Mouse (Mus musculus): Measurements from ENCODE around the gene Wdr12. TPM values are rescaled to one million over a fixed set of nuclear protein-coding genes. Genes with fewer than 3 reads are reported as not detected.

Gene Wdr12
- polyA plus RNA-seq (2015; fragmentation: Nextera tagmentation; extraction: Ambion mirVana), result 31.0 and 35.3 TPM in 2 replicates

DNA sequence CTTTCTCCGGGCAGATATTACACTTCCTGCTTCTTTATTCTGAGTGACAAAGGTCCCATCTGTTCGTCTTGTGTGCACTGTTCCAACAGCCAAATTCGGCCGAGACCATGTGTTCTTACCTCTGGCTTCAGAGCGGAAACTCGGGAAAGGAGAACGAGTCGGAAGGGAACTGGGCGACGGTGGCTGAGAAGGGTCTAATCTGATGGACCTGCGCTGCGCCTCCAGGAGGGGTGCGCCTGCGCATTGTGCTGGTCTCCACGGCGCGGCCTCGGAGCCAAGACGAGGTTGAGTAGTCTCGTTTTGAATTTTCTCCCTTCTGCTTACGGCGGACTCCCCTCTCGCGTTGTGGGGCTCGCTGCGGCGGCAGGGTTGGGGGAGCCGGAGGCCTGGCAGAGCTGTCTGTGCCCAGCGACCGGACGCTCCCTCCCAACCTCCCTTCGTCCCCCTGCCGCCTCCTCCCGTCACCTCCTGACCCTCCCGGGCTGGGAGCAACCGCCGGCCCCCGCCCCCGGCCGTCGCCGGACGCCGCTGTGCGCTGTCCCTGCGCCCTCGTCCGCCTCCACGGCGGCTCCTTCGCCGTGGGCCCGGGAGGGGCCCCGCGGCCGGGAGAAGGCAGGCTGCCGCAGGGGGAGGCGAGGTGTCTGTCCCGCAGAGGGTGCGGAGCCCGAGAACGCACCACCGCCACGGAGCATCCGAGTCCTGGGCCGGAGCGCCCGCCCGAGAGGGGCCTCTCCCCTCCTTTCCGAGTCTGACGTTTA is at the start of gene Wdr12, which contains the start of gene Carf:
Gene Wdr12 (minus strand): TSS at position 622 of the 758 bp plus-strand sequence.
Gene Carf (plus strand): TSS at position 224 of the 758 bp plus-strand sequence.
- no peaks in the 10 kb centered on the region for H3K27me3 ChIP-seq (ENCODE audit: control insufficient read depth, insufficient read depth, low read length)
- H3K9me3 ChIP-seq (replicated peaks; ENCODE audit: control insufficient read depth, low read length), result no peaks in the 10 kb centered on the region
- under 1% methylated on average over 71 of the region's 71 CpGs for WGBS
- peaks cover 11% of the 10 kb centered on the region; the same call in 1 of the 2 replicates for H3K4me1 ChIP-seq (ENCODE audit: control insufficient read depth, insufficient read depth, low read length)
- peaks cover 8% of the 10 kb centered on the region for H3K36me3 ChIP-seq (ENCODE audit: control insufficient read depth, insufficient read depth)
- peak within 1 kb of the TSS; percentile 82 for H3K4me2 ChIP-seq (ENCODE audit: low read depth, low read length)
- peak within 1 kb of the TSS; percentile 92 for H3K9ac ChIP-seq (ENCODE audit: low read length)
- peak; percentile 94 for ATAC-seq (replicated peaks; ENCODE audit: extremely low read depth, insufficient read depth, low FRiP score)
- H3K4me3 ChIP-seq (ENCODE audit: low read length), result peak within 1 kb of the TSS; percentile 83
- H3K27ac ChIP-seq (ENCODE audit: low read length), result peak within 1 kb of the TSS; percentile 98

DNA sequence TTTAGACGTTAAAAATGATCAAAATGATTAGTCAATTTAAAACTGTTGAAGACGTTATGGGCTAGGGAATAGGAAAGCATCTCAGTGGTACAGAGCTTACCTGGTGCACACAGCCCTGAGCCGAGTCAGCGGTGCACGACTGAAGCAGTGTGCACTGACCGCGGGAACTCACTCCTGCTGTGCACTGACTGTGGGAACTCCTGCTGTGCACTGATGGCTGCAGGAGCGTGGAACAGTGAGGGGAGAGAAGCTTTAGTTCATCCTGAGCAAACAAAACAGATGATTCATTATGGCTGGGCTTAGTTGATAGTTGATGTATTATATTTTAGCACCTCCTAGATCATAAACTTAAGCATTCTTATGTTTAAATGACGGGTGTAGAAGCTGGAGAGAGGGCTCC is 38.9 kb upstream of the Wdr12 start:
- Histone ChIP-seq H3K9ac (ENCODE audit: low read length) (no peak overlapping the region), H3K9me3 (replicated peaks; ENCODE audit: control insufficient read depth, low read length) (no peaks in the 10 kb centered on the region), H3K4me2 (ENCODE audit: low read depth, low read length) (no peak overlapping the region), H3K4me1 (ENCODE audit: control insufficient read depth, insufficient read depth, low read length) (no peaks in the 10 kb centered on the region), H3K27ac (ENCODE audit: low read length) (no peak overlapping the region), H3K4me3 (ENCODE audit: low read length) (no peak overlapping the region), H3K36me3 (ENCODE audit: control insufficient read depth, insufficient read depth) (peaks cover 6% of the 10 kb centered on the region; the same call in 1 of the 2 replicates), H3K27me3 (ENCODE audit: control insufficient read depth, insufficient read depth, low read length) (no peaks in the 10 kb centered on the region)
- 62% methylated on average over 9 of the region's 9 CpGs for WGBS
- ATAC-seq (replicated peaks; ENCODE audit: extremely low read depth, insufficient read depth, low FRiP score), result no peak

DNA sequence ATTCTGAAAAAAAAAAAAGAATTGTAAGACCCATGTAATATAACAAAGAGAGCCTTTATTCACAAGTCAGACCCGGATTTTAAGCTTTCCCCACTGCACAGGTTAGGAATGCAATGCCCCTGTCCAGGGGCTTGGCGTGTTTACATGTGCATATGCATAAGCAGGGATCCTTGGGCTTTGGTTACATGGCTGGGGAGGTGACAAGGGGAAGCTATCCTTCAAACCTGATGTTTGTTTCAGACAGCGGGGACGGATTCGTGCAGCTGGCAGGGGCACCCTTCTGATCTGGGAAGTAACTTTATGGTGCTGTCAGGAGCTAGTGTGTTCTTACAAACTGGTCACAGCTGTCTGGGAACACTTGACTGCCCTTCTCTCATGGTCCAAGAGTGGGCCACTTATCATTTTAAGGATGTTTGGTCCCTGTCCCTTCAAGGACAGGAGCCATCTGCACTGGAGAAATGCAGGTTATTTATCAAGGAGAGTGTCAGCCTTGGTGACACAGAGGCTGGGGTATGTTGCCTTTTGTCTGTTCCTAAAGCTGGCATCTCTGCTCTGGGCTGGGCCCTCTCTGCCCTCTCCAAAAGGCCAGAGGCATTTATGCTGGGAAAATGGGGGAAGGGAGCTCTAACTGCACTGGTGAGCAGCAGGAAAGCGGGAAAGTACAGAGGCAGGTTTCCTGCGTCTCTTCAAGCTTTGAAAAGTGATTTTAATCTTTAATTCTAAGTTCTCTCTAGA is 19.4 kb upstream of the Wdr12 start:
- WGBS, result 73% methylated on average over 7 of the region's 7 CpGs
- H3K9ac ChIP-seq (ENCODE audit: low read length), result no peak overlapping the region
- no peaks in the 10 kb centered on the region for H3K36me3 ChIP-seq (ENCODE audit: control insufficient read depth, insufficient read depth)
- no peak overlapping the region for H3K4me2 ChIP-seq (ENCODE audit: low read depth, low read length)
- H3K4me1 ChIP-seq (ENCODE audit: control insufficient read depth, insufficient read depth, low read length), result no peaks in the 10 kb centered on the region
- no peak overlapping the region for H3K4me3 ChIP-seq (ENCODE audit: low read length)
- no peak for ATAC-seq (replicated peaks; ENCODE audit: extremely low read depth, insufficient read depth, low FRiP score)
- H3K27ac ChIP-seq (ENCODE audit: low read length), result no peak overlapping the region
- no peaks in the 10 kb centered on the region for H3K27me3 ChIP-seq (ENCODE audit: control insufficient read depth, insufficient read depth, low read length)
- no peaks in the 10 kb centered on the region for H3K9me3 ChIP-seq (replicated peaks; ENCODE audit: control insufficient read depth, low read length)

DNA sequence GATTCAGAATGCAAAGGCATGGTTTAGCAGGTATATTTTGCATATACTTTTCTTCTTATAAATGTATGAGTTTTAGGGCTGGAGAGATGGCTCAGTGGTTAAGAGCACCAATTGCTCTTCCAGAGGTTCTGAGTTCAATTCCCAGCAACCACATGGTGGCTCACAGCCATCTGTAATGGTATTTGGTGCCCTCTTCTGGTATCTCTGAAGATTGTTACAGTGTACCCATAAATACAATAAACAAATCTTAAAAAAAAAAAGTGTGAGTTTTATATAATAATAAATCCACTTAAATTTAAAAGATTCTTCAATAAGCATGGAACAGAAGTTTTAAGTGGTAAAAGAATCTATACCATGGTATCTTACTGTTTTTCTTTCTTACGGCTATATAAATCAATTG is 6.1 kb upstream of the Wdr12 start:
- 95% methylated on average over 1 of the region's 1 CpGs for WGBS
- no peaks in the 10 kb centered on the region for H3K4me1 ChIP-seq (ENCODE audit: control insufficient read depth, insufficient read depth, low read length)
- no peak overlapping the region for H3K27ac ChIP-seq (ENCODE audit: low read length)
- ATAC-seq (replicated peaks; ENCODE audit: extremely low read depth, insufficient read depth, low FRiP score), result no peak
- no peak overlapping the region for H3K4me2 ChIP-seq (ENCODE audit: low read depth, low read length)
- H3K9ac ChIP-seq (ENCODE audit: low read length), result no peak overlapping the region
- H3K27me3 ChIP-seq (ENCODE audit: control insufficient read depth, insufficient read depth, low read length), result no peaks in the 10 kb centered on the region
- H3K9me3 ChIP-seq (replicated peaks; ENCODE audit: control insufficient read depth, low read length), result no peaks in the 10 kb centered on the region
- H3K36me3 ChIP-seq (ENCODE audit: control insufficient read depth, insufficient read depth), result peaks cover 13% of the 10 kb centered on the region
- H3K4me3 ChIP-seq (ENCODE audit: low read length), result no peak overlapping the region

DNA sequence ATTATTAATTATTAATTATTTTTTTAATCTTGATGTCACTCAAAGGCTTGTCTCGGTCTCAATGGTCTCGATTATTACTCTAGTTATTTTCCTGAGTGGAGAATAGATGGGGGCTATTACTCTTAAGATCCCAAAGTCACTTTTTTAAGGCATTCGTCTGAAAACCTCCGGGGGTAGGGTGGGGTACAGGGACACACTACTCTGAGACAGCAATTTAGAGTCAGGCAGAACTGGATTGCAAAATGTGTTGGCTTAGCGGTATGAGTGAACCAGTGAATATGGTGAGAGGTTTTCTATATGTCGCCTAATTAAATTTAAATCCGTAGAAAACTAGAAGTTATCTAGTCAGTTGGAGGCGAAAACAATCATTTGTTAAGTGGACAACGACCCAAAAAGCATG is 394 bp upstream of the Wdr12 start:
- Histone ChIP-seq H3K36me3 (ENCODE audit: control insufficient read depth, insufficient read depth) (peaks cover 5% of the 10 kb centered on the region), H3K4me2 (ENCODE audit: low read depth, low read length) (peak overlapping the region; percentile 82), H3K9ac (ENCODE audit: low read length) (peak overlapping the region; percentile 92), H3K4me3 (ENCODE audit: low read length) (peak overlapping the region; percentile 83), H3K9me3 (replicated peaks; ENCODE audit: control insufficient read depth, low read length) (no peaks in the 10 kb centered on the region), H3K27ac (ENCODE audit: low read length) (peak overlapping the region; percentile 98), H3K4me1 (ENCODE audit: control insufficient read depth, insufficient read depth, low read length) (peaks cover 11% of the 10 kb centered on the region; the same call in 1 of the 2 replicates), H3K27me3 (ENCODE audit: control insufficient read depth, insufficient read depth, low read length) (no peaks in the 10 kb centered on the region)
- 12% methylated on average over 9 of the region's 9 CpGs for WGBS
- ATAC-seq (replicated peaks; ENCODE audit: extremely low read depth, insufficient read depth, low FRiP score), result no peak

DNA sequence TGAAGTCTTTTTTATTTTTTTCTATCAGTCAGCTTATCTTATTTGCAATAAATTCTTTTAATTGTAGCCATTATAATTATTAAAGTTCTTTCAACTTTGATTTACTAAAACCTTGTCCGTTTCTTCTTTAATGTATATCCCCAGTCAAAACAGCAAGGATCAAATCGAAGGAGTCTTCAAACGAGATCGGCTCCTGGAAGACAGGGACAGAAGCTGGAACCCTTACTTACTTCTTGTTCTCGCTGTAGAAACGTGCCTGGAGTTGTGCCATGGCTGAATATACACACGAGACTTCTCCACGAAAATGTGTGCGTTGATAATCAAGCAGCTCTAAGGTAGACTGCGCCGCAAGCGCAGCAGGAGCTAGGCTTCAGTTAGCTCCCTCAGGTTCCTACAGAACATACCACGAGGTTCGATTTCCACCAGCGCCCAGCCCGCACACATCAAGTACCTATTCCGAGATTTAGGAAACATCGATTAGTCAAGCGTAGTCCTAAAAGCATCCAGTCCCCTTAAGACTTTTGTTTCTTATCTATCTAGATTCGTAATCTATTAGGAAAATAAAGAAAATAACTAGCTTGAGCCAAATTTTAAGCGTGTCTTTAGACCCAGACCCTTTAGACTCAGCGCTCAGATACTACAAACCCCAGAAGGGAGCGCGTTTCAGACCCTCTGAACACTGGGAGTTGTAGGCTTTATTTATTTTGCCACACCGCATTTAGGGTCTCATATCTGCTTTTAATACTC is 995 bp downstream of the Wdr12 start:
- H3K4me1 ChIP-seq (ENCODE audit: control insufficient read depth, insufficient read depth, low read length), result peaks cover 11% of the 10 kb centered on the region; the same call in 1 of the 2 replicates
- peak overlapping the region; percentile 83 for H3K4me3 ChIP-seq (ENCODE audit: low read length)
- peak overlapping the region; percentile 98 for H3K27ac ChIP-seq (ENCODE audit: low read length)
- peaks cover 13% of the 10 kb centered on the region for H3K36me3 ChIP-seq (ENCODE audit: control insufficient read depth, insufficient read depth)
- peak; percentile 85 for ATAC-seq (replicated peaks; ENCODE audit: extremely low read depth, insufficient read depth, low FRiP score)
- no peaks in the 10 kb centered on the region for H3K9me3 ChIP-seq (replicated peaks; ENCODE audit: control insufficient read depth, low read length)
- WGBS, result under 1% methylated on average over 25 of the region's 25 CpGs
- H3K9ac ChIP-seq (ENCODE audit: low read length), result peak overlapping the region; percentile 92
- no peaks in the 10 kb centered on the region for H3K27me3 ChIP-seq (ENCODE audit: control insufficient read depth, insufficient read depth, low read length)
- H3K4me2 ChIP-seq (ENCODE audit: low read depth, low read length), result peak overlapping the region; percentile 74

DNA sequence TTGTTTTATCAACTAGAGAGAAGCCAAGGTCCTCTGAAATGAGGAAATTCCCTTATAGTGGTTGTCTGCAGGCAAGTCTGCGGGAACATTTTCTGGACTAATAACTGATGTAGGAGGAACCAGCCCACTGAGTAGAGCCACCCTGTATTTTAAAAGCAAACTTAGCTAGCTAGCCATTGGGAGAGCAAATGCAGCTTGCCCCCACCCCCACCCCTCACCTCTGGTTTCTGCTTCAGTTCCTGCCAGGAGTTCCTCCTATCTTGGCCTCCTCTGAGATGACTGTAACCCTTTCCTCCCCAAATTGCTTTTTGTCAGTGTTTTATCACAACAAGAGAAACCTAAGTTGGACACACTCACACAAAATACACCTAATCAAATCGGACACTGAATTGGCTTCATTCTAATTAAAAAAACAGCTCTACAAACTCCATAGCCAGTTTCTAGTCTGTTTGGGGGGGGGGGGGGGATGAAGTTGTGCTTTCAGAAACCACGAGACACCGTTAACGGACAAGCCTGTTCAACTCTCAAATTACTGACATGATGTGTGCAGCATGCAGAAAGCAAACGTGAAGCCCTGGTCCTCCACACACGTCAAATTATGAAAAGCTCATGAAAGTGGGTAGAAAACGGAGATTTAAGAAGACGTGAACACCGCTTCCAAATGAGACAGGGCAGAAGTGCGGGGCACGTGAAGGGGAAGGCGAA is 1.7 kb downstream of the Wdr12 start:
- Histone ChIP-seq H3K9ac (ENCODE audit: low read length) (peak overlapping the region; percentile 92), H3K4me1 (ENCODE audit: control insufficient read depth, insufficient read depth, low read length) (peaks cover 11% of the 10 kb centered on the region; the same call in 1 of the 2 replicates), H3K27me3 (ENCODE audit: control insufficient read depth, insufficient read depth, low read length) (no peaks in the 10 kb centered on the region), H3K4me3 (ENCODE audit: low read length) (peak overlapping the region; percentile 83), H3K27ac (ENCODE audit: low read length) (no peak overlapping the region), H3K4me2 (ENCODE audit: low read depth, low read length) (peak overlapping the region; percentile 74), H3K9me3 (replicated peaks; ENCODE audit: control insufficient read depth, low read length) (no peaks in the 10 kb centered on the region), H3K36me3 (ENCODE audit: control insufficient read depth, insufficient read depth) (peaks cover 17% of the 10 kb centered on the region)
- ATAC-seq (replicated peaks; ENCODE audit: extremely low read depth, insufficient read depth, low FRiP score), result no peak
- 8% methylated on average over 13 of the region's 13 CpGs for WGBS

DNA sequence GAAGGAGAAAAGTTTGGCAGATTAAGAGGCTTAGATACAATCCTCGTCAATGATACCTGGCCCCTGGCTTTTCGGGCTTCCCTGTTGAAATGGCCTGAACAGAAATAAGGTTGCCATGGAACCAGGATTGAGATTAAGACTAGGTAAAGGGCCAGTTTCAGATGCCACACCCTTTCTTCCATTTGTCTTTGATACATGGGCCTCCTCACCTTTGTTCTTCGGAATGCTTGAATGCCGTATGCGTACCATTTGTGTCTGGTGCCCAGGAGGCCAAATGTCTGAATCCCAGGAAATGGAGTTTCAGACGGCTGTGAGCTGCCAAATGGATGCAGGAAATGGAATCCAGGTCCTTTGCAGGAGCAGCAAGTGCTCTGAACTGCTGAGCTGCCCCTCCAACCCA is 22.0 kb downstream of the Wdr12 start:
- H3K36me3 ChIP-seq (ENCODE audit: control insufficient read depth, insufficient read depth), result peaks cover 26% of the 10 kb centered on the region
- 82% methylated on average over 6 of the region's 6 CpGs for WGBS
- no peak overlapping the region for H3K9ac ChIP-seq (ENCODE audit: low read length)
- H3K9me3 ChIP-seq (replicated peaks; ENCODE audit: control insufficient read depth, low read length), result no peaks in the 10 kb centered on the region
- no peak overlapping the region for H3K4me3 ChIP-seq (ENCODE audit: low read length)
- no peak overlapping the region for H3K4me2 ChIP-seq (ENCODE audit: low read depth, low read length)
- H3K27ac ChIP-seq (ENCODE audit: low read length), result no peak overlapping the region
- no peaks in the 10 kb centered on the region for H3K27me3 ChIP-seq (ENCODE audit: control insufficient read depth, insufficient read depth, low read length)
- no peaks in the 10 kb centered on the region for H3K4me1 ChIP-seq (ENCODE audit: control insufficient read depth, insufficient read depth, low read length)
- no peak for ATAC-seq (replicated peaks; ENCODE audit: extremely low read depth, insufficient read depth, low FRiP score)

Measured in heart, embryonic 16.5 days (tissue).